Mouse (Mus musculus) heart, adult 2 months (tissue): ENCODE measurements at regions not wholly inside any gene's neighbourhood (a gene's known extent, or its start where the extent isn't known, plus 50 kb on each side); places are given as distances from the start of the nearest gene placed in this dataset.

ENCODE experiments used
- DNase-seq, 2 experiments: peaks; one replicate each; pipeline ENCODE4 v3.0.0; 2021
- H3K27ac ChIP-seq: fragments of 200-600 bp; 2 replicates; pipeline ENCODE4 v1.8.1; 2022
- H3K27me3 ChIP-seq: fragments of 200-500 bp; 2 replicates; pipeline ENCODE4 v1.6.1; 2012; ENCODE audit warnings: mild to moderate bottlenecking, low read length, inconsistent platforms, mixed read lengths; ENCODE audit not compliant: control insufficient read depth, insufficient read depth
- H3K36me3 ChIP-seq: fragments of 200-500 bp; 2 replicates; pipeline ENCODE4 v1.6.1; 2012; ENCODE audit warnings: low read length, inconsistent platforms; ENCODE audit not compliant: control insufficient read depth, insufficient read depth
- H3K4me1 ChIP-seq: fragments of 200-500 bp; 2 replicates; pipeline ENCODE4 v1.6.1; 2011; ENCODE audit warnings: low read length; ENCODE audit not compliant: control insufficient read depth, insufficient read depth
- H3K4me3 ChIP-seq: fragments of 200-600 bp; 2 replicates; pipeline ENCODE4 v1.8.1; 2022
- H3K79me2 ChIP-seq: fragments of 200-500 bp; replicated peaks from 2 replicates; pipeline ENCODE4 v1.6.1; 2012; ENCODE audit warnings: mild to moderate bottlenecking, inconsistent platforms, low read length, moderate library complexity, mixed read lengths; ENCODE audit not compliant: control insufficient read depth, insufficient read depth
- H3K9ac ChIP-seq: fragments of 200-500 bp; 2 replicates; pipeline ENCODE4 v1.6.1; 2012; ENCODE audit warnings: low read depth, mild to moderate bottlenecking, control low read depth, inconsistent platforms, low read length, mixed read lengths
- CTCF ChIP-seq: fragments of 200-600 bp; IDR thresholded peaks from 2 replicates; pipeline ENCODE4 v1.8.1; 2022; ENCODE audit warnings: antibody characterized with exemption, mild to moderate bottlenecking, moderate library complexity
- EP300 ChIP-seq: fragments of 200-500 bp; IDR thresholded peaks from 2 replicates; pipeline ENCODE4 v1.6.1; 2011; ENCODE audit warnings: low read depth, low read length, control low read depth; ENCODE audit not compliant: insufficient read depth
- POLR2A ChIP-seq: fragments of 200-500 bp; IDR thresholded peaks from 2 replicates; pipeline ENCODE4 v1.6.1; 2011; ENCODE audit warnings: mild to moderate bottlenecking, low read depth, low read length, control low read depth; ENCODE audit not compliant: insufficient read depth
- WGBS: fragments of 180-500 bp; shearing (Covaris S2); methylation state at CpG from one replicate; pipeline ENCODE4 v1.1.7; 2018; 5-methylcytosine and 5-hydroxymethylcytosine counted together
- intact Hi-C: fragments of 180-260 bp; cut with DNase I; formaldehyde crosslinking; loops from one replicate; pipeline ENCODE4 v1.15.1; 2025

DNA sequence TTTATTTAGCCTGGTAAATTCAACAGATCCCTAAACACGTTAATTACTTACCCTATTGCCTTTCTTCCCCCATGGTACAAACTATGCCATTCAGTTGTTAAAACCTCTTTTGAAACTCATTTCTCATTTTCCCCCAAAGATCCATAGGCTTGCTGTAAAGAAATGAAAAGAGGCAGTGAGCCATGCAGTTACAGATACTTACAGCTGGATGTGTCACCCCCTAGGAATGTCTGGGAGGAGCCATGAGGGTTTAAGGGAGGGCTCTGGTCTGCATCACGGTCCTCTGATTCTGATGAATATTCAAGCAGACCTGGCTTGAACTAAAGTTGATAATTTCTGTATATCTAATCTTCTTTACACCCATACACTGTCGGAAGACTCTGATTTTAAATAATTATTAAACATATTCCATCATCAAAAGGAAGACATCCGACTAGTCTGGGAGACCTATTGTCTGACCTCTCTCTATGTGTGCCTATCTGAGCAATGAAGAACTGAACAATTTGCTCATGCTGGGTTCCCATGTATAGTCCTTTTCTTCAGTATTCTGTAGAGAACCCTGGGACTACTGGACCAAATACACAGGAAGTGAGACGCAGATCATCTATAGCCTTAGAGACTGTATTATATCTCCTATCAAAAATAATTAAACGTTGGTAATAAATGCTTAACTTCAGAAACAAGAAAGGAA is 484.7 kb upstream of the Nectin3 start:
- Histone ChIP-seq H3K27ac (no peak overlapping the region), H3K79me2 (no peaks in the 10 kb centered on the region), H3K4me1 (no peaks in the 10 kb centered on the region), H3K36me3 (no peaks in the 10 kb centered on the region), H3K9ac (no peak overlapping the region), H3K27me3 (no peaks in the 10 kb centered on the region), H3K4me3 (no peak overlapping the region)
- no peak for TF ChIP-seq CTCF
- TF ChIP-seq EP300 = no peak
- no peak for TF ChIP-seq POLR2A
- intact Hi-C loops = no loop called here
- WGBS = 63% methylated on average over 6 of the region's 6 CpGs
- no peak for DNase-seq

DNA sequence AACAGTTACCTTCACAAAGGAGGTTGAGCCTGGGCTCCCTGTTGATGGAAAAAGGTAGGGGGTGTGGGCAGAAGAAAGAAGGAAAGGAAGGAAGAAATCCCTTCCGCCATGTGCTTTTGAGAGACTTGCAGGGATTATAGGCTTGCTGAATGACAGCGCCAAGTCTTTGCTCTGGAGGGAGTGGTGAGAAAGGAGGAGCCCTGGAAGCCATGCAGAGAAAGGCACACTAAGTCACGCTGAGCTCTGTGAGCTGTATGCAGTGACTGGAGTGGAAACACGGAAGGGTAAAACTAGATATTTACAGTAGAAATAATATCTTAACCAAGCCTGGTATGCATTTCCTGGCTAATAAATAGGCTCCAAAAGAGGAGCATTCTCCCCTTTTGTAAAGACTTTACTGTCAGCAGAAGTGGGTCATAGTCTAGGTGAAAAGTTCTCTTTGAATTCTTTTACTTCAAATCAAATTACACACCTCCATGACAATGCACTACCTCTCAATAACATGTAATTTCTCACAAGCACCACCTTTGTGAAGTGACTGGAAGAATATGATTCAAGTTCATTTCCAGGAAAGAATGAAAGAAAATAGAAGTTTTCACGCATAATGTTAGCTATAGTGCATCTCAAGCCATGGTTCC is 484.1 kb upstream of the Nectin3 start:
- no peak overlapping the region for H3K9ac ChIP-seq
- 67% methylated on average over 5 of the region's 5 CpGs for WGBS
- no peaks in the 10 kb centered on the region for H3K79me2 ChIP-seq
- TF ChIP-seq POLR2A (no peak), CTCF (no peak), EP300 (no peak)
- no peaks in the 10 kb centered on the region for H3K36me3 ChIP-seq
- DNase-seq = no peak
- no peak overlapping the region for H3K27ac ChIP-seq
- no peak overlapping the region for H3K4me3 ChIP-seq
- intact Hi-C loops = no loop called here
- no peaks in the 10 kb centered on the region for H3K27me3 ChIP-seq
- H3K4me1 ChIP-seq = no peaks in the 10 kb centered on the region

DNA sequence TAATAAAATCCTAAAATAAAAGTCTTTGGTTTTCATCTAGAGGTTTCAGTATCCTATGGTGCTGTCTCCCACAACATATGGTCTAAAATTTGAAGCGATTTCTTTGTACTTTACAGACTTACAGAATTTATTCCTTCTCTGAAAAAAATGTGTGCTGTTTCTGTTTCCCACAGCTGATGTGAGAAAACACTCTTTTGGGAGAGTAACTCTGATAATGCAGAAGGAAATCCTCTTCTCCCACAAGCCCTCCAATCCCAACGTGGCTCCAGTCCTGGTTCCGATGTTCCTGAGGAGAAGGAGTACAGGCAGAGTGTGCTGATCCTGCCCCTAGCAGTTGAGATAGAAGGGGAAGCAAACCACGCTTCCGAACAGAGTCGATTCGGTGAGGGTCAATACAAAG is 467.4 kb upstream of the Nectin3 start:
- intact Hi-C loops = no loop called here
- no peaks in the 10 kb centered on the region for H3K79me2 ChIP-seq
- no peak overlapping the region for H3K27ac ChIP-seq
- no peaks in the 10 kb centered on the region for H3K36me3 ChIP-seq
- WGBS = 81% methylated on average over 7 of the region's 7 CpGs
- H3K9ac ChIP-seq = no peak overlapping the region
- no peak for TF ChIP-seq EP300
- no peak for TF ChIP-seq CTCF
- no peak for TF ChIP-seq POLR2A
- no peak for DNase-seq
- no peaks in the 10 kb centered on the region for H3K4me1 ChIP-seq
- H3K4me3 ChIP-seq = no peak overlapping the region
- no peaks in the 10 kb centered on the region for H3K27me3 ChIP-seq

DNA sequence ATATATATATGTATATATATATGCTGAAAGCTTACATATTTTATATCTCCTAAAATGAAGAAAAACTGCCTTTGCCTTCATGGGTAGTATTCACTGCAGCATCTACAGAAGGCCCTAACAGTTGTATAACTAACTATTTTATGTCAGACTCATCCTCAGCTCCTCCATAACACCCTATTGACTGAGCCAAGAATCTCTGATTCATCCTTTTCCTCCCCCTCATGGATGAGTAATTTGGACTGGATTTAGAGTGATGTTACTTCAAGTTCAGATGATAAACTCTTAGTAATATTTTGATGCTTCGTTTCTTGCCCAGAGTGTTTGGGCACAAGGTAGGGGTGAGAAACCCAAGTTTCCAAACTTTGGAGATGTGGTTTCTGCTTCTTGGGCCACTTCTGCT is 458.7 kb upstream of the Nectin3 start:
- 63% methylated on average over 1 of the region's 1 CpGs for WGBS

DNA sequence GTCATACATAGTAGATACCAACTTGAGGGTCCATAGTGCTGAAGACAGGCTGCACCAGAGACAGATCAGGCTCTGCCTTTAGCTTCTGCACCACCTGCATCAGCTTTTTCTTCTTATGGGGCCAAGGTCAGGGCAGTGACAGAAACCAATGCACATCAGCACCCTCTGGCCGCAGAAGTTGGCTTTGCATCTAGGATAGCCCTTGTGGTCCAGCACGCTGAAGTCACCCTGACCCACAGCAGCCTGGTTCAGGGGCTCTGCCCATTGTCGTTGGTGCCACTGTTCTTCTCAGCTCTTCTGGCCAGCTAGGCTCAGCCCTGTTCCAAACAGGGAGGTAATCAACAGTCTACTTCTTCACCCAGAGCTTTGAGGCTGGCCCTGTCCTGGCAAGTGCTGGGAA is 427.7 kb upstream of the Nectin3 start:
- intact Hi-C loops = no loop called here
- Histone ChIP-seq H3K4me1 (no peaks in the 10 kb centered on the region), H3K36me3 (no peaks in the 10 kb centered on the region), H3K4me3 (no peak overlapping the region), H3K27ac (no peak overlapping the region), H3K9ac (no peak overlapping the region), H3K79me2 (no peaks in the 10 kb centered on the region), H3K27me3 (no peaks in the 10 kb centered on the region)
- peak in 1 of 2 experiments; percentile 16 for DNase-seq
- WGBS = 62% methylated on average over 3 of the region's 3 CpGs
- TF ChIP-seq CTCF (peak; percentile 37), POLR2A (no peak)

More for the DNA sequence above, 458.7 kb upstream of the Nectin3 start:
- no peak overlapping the region for H3K4me3 ChIP-seq
- no peak overlapping the region for H3K9ac ChIP-seq
- H3K79me2 ChIP-seq = no peaks in the 10 kb centered on the region
- intact Hi-C loops = no loop called here
- no peak for DNase-seq
- no peaks in the 10 kb centered on the region for H3K27me3 ChIP-seq
- TF ChIP-seq EP300 = no peak
- TF ChIP-seq CTCF = no peak
- no peaks in the 10 kb centered on the region for H3K4me1 ChIP-seq
- no peak overlapping the region for H3K27ac ChIP-seq
- H3K36me3 ChIP-seq = no peaks in the 10 kb centered on the region

DNA sequence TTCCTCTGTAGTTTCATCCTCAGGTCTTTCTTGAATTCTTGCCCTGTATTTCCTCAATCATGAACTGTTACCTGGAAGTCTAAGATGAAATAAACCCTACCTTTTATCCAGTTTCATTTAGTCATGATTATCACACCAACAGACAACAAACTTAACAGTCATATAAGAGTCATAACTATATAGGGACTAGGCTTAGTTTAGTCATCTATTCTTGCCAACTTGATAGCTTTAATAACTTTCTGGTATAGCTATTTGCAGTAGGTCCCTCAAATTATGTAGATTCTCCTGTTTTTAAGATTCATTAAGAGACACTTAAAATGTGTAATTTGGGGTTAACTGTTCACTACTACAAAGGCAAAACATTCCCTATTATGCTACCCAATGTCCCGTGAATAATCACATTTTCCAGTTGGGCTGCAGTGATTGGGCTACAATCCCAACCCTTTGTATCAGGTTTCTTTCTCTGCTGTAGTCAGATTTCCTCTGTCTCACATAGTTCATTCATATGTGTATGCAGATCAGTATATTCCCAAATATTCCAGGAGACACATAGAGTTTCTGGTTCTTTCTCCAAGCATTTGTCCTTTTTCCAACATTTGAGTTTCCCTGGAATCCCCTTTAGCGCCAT is 396.4 kb upstream of the Nectin3 start:
- Histone ChIP-seq H3K79me2 (no peaks in the 10 kb centered on the region), H3K9ac (no peak overlapping the region), H3K4me3 (no peak overlapping the region), H3K4me1 (no peaks in the 10 kb centered on the region), H3K36me3 (no peaks in the 10 kb centered on the region), H3K27ac (no peak overlapping the region), H3K27me3 (no peaks in the 10 kb centered on the region)
- DNase-seq = no peak
- 79% methylated on average over 2 of the region's 2 CpGs for WGBS
- intact Hi-C loops = no loop called here
- no peak for TF ChIP-seq CTCF
